Comparison of ENCODE assay signal across 30 mouse cellular contexts in genomic region chr13:14801020-14801419, GRCm38 (mm10).
DNase-seq lines count a peak whose midpoint lies in the region; ATAC-seq and TF ChIP-seq lines count a peak whose summit lies in the region.
"Had no signal": no experiment of that assay in that cellular context is flagged by ENCODE, and none has a peak within 500 bp of the region (broad histone marks: within the 10 kb centered on the region; RNA-seq: fewer than 3 reads in every experiment).

No protein-coding gene starts in this region.

- H3K9ac ChIP-seq in hindbrain, embryonic 13.5 days = no peak overlapping the region
- H3K9ac ChIP-seq in hindbrain, embryonic 16.5 days (ENCODE audit: low read depth, low read length) = no peak overlapping the region
- H3K9ac ChIP-seq in neural tube, embryonic 12.5 days = no peak overlapping the region
- no peak overlapping the region for H3K9ac ChIP-seq in neural tube, embryonic 15.5 days (replicated peaks)
- H3K9ac ChIP-seq in midbrain, embryonic 16.5 days (ENCODE audit: low read depth, low read length) = no peak overlapping the region
- H3K9ac ChIP-seq: embryonic facial prominence, embryonic 13.5 days; forebrain, postnatal 0 days; liver, embryonic 14.5 days; lung, embryonic 14.5 days; stomach, embryonic 15.5 days had no signal

- no peak overlapping the region for H3K4me3 ChIP-seq in hindbrain, embryonic 13.5 days
- H3K4me3 ChIP-seq in hindbrain, embryonic 16.5 days (ENCODE audit: low read length) = no peak overlapping the region
- H3K4me3 ChIP-seq in neural tube, embryonic 12.5 days = no peak overlapping the region
- H3K4me3 ChIP-seq in neural tube, embryonic 15.5 days (replicated peaks) = no peak overlapping the region
- no peak overlapping the region for H3K4me3 ChIP-seq in midbrain, embryonic 16.5 days (ENCODE audit: low read depth, low read length)
- H3K4me3 ChIP-seq in thymus, adult 2 months (ENCODE audit: control insufficient read depth, insufficient read depth, low read length) = no peak overlapping the region
- H3K4me3 ChIP-seq: embryonic facial prominence, embryonic 13.5 days; forebrain, embryonic 10.5 days; stomach, embryonic 15.5 days had no signal

- TF ChIP-seq CTCF in thymus, adult 2 months (IDR thresholded peaks at IDR 0.05; ENCODE audit: borderline replicate concordance, control insufficient read depth, extremely low read depth, insufficient read depth, low read length, poor library complexity) = no peak

- H3K9me3 ChIP-seq in hindbrain, embryonic 13.5 days = no peaks in the 10 kb centered on the region
- no peaks in the 10 kb centered on the region for H3K9me3 ChIP-seq in hindbrain, embryonic 16.5 days (ENCODE audit: control insufficient read depth, low read length)
- no peaks in the 10 kb centered on the region for H3K9me3 ChIP-seq in neural tube, embryonic 12.5 days
- no peaks in the 10 kb centered on the region for H3K9me3 ChIP-seq in neural tube, embryonic 15.5 days (replicated peaks)
- no peaks in the 10 kb centered on the region for H3K9me3 ChIP-seq in midbrain, embryonic 16.5 days (replicated peaks; ENCODE audit: control insufficient read depth, low read length, poor library complexity, severe bottlenecking)
- H3K9me3 ChIP-seq: embryonic facial prominence, embryonic 13.5 days; stomach, embryonic 15.5 days had no signal

- 0 out of 2 replicates have a peak, but pooled peaks cover 6% of the 10 kb centered on the region for H3K4me1 ChIP-seq in hindbrain, embryonic 13.5 days (replicated peaks)
- no peaks in the 10 kb centered on the region for H3K4me1 ChIP-seq in hindbrain, embryonic 16.5 days (ENCODE audit: control insufficient read depth, insufficient read depth, low read depth, low read length)
- H3K4me1 ChIP-seq in neural tube, embryonic 12.5 days = no peaks in the 10 kb centered on the region
- H3K4me1 ChIP-seq in neural tube, embryonic 15.5 days = 0 out of 2 replicates have a peak, but pooled peaks cover 2% of the 10 kb centered on the region
- peaks cover 2% of the 10 kb centered on the region; the same call in 1 of the 2 replicates for H3K4me1 ChIP-seq in midbrain, embryonic 16.5 days (ENCODE audit: control insufficient read depth, insufficient read depth, low read length)
- no peaks in the 10 kb centered on the region for H3K4me1 ChIP-seq in thymus, adult 2 months (replicated peaks; ENCODE audit: control insufficient read depth, insufficient read depth, low read length)
- H3K4me1 ChIP-seq: embryonic facial prominence, embryonic 13.5 days; stomach, embryonic 15.5 days had no signal

- no peak overlapping the region for H3K4me2 ChIP-seq in hindbrain, embryonic 13.5 days
- H3K4me2 ChIP-seq in hindbrain, embryonic 16.5 days (ENCODE audit: low read length) = no peak overlapping the region
- no peak overlapping the region for H3K4me2 ChIP-seq in neural tube, embryonic 12.5 days (replicated peaks)
- H3K4me2 ChIP-seq in neural tube, embryonic 15.5 days = no peak overlapping the region
- no peak overlapping the region for H3K4me2 ChIP-seq in midbrain, embryonic 16.5 days (ENCODE audit: low read length)
- H3K4me2 ChIP-seq: embryonic facial prominence, embryonic 13.5 days; heart, embryonic 11.5 days; lung, embryonic 14.5 days; stomach, embryonic 15.5 days had no signal

- H3K27me3 ChIP-seq in hindbrain, embryonic 13.5 days = no peaks in the 10 kb centered on the region
- H3K27me3 ChIP-seq in hindbrain, embryonic 16.5 days (replicated peaks; ENCODE audit: control insufficient read depth, insufficient read depth, low read length) = no peaks in the 10 kb centered on the region
- no peaks in the 10 kb centered on the region for H3K27me3 ChIP-seq in neural tube, embryonic 12.5 days (replicated peaks)
- no peaks in the 10 kb centered on the region for H3K27me3 ChIP-seq in neural tube, embryonic 15.5 days (replicated peaks)
- H3K27me3 ChIP-seq in midbrain, embryonic 16.5 days (ENCODE audit: control insufficient read depth, insufficient read depth, low read depth, low read length) = no peaks in the 10 kb centered on the region
- H3K27me3 ChIP-seq in thymus, adult 2 months (ENCODE audit: control insufficient read depth, insufficient read depth, low read length) = no peaks in the 10 kb centered on the region
- H3K27me3 ChIP-seq: embryonic facial prominence, embryonic 13.5 days; stomach, embryonic 15.5 days had no signal

- DNase-seq in embryo, embryonic 11 days = peak; percentile 9
- no peak for DNase-seq in frontal cortex, postnatal 25 days (ENCODE audit: low spot score in 2 of 2)
- DNase-seq in thymus, adult 2 months = no peak
- DNase-seq: adrenal gland, adult 2 months; adrenal gland, postnatal 36 days; cerebellum, adult 2 months; cerebellum, postnatal 14 days; forebrain, postnatal 0 days; kidney, adult 9 months; kidney, postnatal 10 days; layer of hippocampus, adult 9-11 months; liver; lung, embryonic 14.5 days; lung, postnatal 14 days; retina, postnatal 1 day; right cerebral cortex, postnatal 14 days; thymus, postnatal 14 days had no signal

- 29% methylated on average over 3 of the region's 3 CpGs for WGBS in hindbrain, embryonic 13.5 days
- WGBS in hindbrain, embryonic 16.5 days = 18% methylated on average over 3 of the region's 3 CpGs
- WGBS in neural tube, embryonic 12.5 days = 33% methylated on average over 3 of the region's 3 CpGs
- 35% methylated on average over 3 of the region's 3 CpGs for WGBS in neural tube, embryonic 15.5 days
- 6% methylated on average over 3 of the region's 3 CpGs for WGBS in midbrain, embryonic 16.5 days
- WGBS in thymus, adult 2 months = 70% methylated on average over 3 of the region's 3 CpGs

- TF ChIP-seq POLR2A in thymus, adult 2 months (IDR thresholded peaks at IDR 0.05; ENCODE audit: control insufficient read depth, extremely low read depth, insufficient read depth, low read length, poor library complexity) = no peak

- peak; percentile 39; the same call in 1 of the 2 replicates for ATAC-seq in hindbrain, embryonic 13.5 days (ENCODE audit: low FRiP score)
- no peak; the same call in 1 of the 2 replicates for ATAC-seq in hindbrain, embryonic 16.5 days
- ATAC-seq in neural tube, embryonic 12.5 days (ENCODE audit: low FRiP score, low read depth) = 0 out of 2 replicates have a peak, but pooled peaks have one; percentile 7
- no peak for ATAC-seq in neural tube, embryonic 15.5 days (ENCODE audit: low FRiP score)
- ATAC-seq in midbrain, embryonic 16.5 days = peak; percentile 54; the same call in 1 of the 2 replicates
- ATAC-seq: activated CD4-positive, CD25-positive, alpha-beta regulatory T cell, adult 4 months; CD4-positive, CD25-positive, alpha-beta regulatory T cell, adult 4 months; forebrain, postnatal 0 days; intestine, postnatal 0 days had no signal

- H3K27ac ChIP-seq in hindbrain, embryonic 13.5 days = no peak overlapping the region
- H3K27ac ChIP-seq in hindbrain, embryonic 16.5 days (ENCODE audit: low read depth, low read length) = no peak overlapping the region
- no peak overlapping the region for H3K27ac ChIP-seq in neural tube, embryonic 12.5 days
- H3K27ac ChIP-seq in neural tube, embryonic 15.5 days (replicated peaks) = no peak overlapping the region
- H3K27ac ChIP-seq in midbrain, embryonic 16.5 days (ENCODE audit: low read length) = no peak overlapping the region
- H3K27ac ChIP-seq in thymus, adult 2 months (ENCODE audit: control insufficient read depth, insufficient read depth, low read length) = no peak overlapping the region
- H3K27ac ChIP-seq: embryonic facial prominence, embryonic 13.5 days; forebrain, embryonic 10.5 days; liver, embryonic 14.5 days; stomach, embryonic 15.5 days had no signal

- no peaks in the 10 kb centered on the region for H3K36me3 ChIP-seq in hindbrain, embryonic 13.5 days
- H3K36me3 ChIP-seq in hindbrain, embryonic 16.5 days (ENCODE audit: control insufficient read depth, insufficient read depth, low read length) = no peaks in the 10 kb centered on the region
- no peaks in the 10 kb centered on the region for H3K36me3 ChIP-seq in neural tube, embryonic 12.5 days
- H3K36me3 ChIP-seq in neural tube, embryonic 15.5 days = no peaks in the 10 kb centered on the region
- no peaks in the 10 kb centered on the region for H3K36me3 ChIP-seq in midbrain, embryonic 16.5 days (ENCODE audit: control insufficient read depth, insufficient read depth, low read length)
- no peaks in the 10 kb centered on the region for H3K36me3 ChIP-seq in thymus, adult 2 months (ENCODE audit: control insufficient read depth, insufficient read depth, low read length)
- H3K36me3 ChIP-seq: embryonic facial prominence, embryonic 13.5 days; forebrain, embryonic 10.5 days; stomach, embryonic 15.5 days had no signal

Comparison
In these comparisons a context has a peak if more than half of its experiments do, and no peak if none do; other contexts are left out.
1. ATAC-seq: peak in hindbrain, embryonic 13.5 days (single experiment), neural tube, embryonic 12.5 days (single experiment) and midbrain, embryonic 16.5 days (single experiment); none in hindbrain, embryonic 16.5 days (single experiment) and neural tube, embryonic 15.5 days (single experiment).